Mouse (Mus musculus): ENCODE measurements around the gene Cradd. TPM values are rescaled to one million over a fixed set of nuclear protein-coding genes. Genes with fewer than 3 reads are reported as not detected.

Gene Cradd
- 1 to 10 TPM; 6.4 to 8.4 TPM for total RNA-seq (2021)
- long read RNA-seq, experiment 1, partial matches to known transcripts: 1 of 17 reads
- long read RNA-seq, experiment 1, other reads (novel, unspliced or antisense): 9 of 17 reads
- long read RNA-seq, experiment 2, partial matches to known transcripts: 1 of 7 reads
- long read RNA-seq, experiment 2, other reads (novel, unspliced or antisense): 4 of 7 reads

DNA sequence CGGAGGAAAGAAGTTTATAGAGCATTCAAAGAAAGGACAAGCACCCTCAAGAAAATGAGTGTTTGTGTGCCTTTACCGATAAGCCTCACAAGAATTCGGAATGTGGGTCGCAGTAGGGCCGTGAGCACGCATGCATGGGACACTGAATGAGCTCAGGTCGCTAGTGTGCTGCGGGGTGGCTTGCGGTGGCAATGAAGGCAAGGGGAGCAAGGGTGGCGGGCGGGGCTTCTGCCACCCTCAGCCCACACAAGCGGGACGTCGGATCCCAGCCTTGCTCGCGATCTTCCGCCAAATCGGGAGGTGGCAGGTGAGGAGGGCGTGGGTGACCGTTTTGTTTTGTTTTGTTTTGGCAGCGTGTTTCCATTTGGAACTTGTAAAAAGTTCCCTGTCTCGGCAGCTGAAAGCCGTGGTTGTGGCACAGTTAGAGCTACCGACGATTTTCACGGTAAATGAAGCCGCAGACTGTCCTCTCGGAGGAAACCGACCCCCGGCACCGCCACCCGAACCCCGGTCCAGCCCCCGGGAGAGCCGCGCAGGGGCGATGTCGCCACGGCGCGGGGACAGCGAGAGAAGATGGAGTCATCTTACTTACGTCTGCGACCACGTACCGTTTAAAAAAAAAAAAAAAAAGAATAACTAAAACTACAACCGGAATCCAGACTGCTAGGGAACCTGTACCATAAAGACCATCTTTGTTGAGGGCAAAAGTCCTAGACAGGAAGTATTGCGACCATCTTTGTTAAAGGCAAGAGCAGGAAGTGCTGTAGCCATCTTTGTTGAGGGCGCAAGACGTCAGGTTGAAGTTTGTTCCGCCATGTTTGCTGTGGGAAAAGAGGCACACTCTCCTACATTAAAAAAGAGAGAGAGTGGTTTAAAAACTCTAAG lies at the start of gene Cradd:
Gene Cradd (minus strand): TSS at position 741 of the 885 bp plus-strand sequence.
- DNase-seq: peak; percentile 94 to 96

DNA sequence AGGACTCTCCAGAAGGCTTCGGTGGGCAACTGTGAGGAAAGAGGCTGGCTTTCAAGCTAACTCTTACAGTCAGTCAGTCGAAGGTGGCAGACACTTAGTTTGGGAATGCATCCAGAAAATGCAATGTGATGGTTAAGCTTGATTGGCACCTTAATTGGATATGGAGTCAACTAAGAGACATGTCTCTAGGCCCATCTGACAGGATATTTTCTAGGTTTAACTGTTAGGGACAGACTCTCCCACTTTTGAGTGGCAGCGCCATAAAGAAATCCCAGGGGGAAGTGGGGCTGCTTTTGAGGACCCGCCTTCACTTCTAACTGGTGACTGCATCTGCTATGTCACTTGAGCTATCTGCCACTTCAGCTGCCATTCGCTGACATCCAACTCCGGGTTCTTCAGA lies 49.4 kb upstream of the Cradd start:
- DNase-seq: no peak

DNA sequence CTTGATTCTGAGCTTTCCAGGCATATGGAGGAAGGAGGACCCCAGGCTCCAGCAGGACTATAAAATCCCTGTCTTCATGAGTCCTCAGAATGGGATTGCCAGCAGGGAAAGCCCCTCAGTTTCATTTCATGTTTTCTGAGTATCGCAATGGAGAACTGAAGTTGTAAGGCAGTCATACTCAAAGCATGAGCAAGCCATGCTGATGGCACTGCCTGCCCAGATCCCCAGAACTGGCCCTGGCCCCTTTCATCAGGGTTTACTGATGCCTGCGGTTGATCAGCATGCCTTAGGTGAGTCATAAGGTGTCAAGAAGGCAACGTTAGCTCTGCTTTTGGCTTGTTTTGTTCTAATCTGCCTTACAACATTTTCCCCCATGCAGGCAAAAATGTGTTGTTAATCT lies 48.0 kb upstream of the Cradd start:
- no peak for DNase-seq

DNA sequence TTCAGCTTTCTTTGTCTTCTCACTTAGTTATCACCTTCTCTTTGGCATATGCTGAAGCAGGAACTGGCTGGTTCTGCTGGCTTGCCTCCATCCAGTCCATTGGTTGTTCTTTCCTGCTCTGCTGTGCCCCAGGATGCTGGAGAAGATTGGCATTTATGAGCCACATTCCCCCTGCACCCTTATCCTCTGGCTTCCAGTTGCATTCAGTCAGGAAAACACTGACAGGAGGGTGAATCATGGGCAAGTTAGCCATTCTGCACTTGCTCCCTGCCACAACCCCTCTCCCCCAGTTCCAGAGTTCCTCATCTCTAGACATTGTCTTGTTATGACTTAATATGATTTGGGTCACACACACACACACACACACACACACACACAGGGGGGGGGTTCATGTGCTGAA lies 45.3 kb upstream of the Cradd start:
- no peak for DNase-seq

DNA sequence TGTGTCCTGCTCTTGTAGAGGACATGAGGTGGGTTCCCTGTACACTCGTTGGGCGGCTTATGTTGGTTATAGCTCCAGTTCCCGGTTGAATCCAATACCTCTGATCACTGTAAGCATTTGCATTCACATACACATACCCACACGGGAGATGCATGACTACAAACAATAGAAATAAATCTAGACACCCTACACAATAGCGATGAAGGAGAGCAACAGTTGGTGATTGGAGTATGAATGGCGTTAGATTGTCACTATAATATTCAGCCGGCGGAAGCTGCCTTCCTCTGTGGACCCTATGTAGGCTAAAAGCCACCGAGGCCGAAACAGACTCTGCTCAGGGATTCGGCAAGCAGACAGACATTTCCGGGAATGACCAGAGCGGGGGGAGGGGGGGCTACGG lies 44.2 kb upstream of the Cradd start:
- no peak for DNase-seq

DNA sequence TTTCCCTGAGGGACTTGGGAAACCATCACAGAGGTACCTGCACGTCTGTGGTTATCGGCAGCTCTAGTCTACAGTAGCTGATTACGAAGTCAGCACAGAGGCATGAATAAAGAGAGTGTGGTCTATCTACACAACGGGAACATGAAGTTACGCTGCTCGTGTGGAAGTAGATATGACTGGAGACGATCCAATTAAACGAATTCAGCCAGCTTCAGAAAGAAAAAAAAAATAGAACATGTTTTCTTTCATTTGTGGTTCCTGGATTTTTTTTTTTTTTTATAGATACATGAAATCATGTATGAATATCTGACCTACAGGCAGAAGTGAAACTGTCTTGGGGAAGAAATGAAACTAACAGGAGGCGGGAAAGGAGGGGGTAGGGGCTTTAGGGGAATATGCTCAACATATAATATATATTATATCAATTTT lies 43.7 kb upstream of the Cradd start:
- DNase-seq: no peak

DNA sequence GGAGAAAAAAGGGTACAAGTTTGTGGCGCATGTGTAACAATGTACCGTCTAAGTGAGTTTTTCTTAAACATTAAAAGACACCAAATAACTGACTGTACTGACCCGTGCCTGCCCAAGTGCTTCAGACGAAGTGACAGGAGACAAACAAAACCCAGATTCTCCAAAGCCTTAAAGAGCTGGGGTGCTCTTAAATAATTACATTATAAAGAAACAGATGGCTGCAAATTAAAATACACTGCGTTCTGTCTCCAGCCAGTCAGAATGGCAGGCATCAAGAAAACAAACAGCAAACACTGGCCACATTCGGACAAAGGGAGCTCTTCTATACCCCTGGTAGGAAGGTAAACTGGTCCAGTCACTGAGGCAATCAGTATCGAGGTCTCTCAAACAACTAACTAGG lies 43.3 kb upstream of the Cradd start:
- DNase-seq: no peak

DNA sequence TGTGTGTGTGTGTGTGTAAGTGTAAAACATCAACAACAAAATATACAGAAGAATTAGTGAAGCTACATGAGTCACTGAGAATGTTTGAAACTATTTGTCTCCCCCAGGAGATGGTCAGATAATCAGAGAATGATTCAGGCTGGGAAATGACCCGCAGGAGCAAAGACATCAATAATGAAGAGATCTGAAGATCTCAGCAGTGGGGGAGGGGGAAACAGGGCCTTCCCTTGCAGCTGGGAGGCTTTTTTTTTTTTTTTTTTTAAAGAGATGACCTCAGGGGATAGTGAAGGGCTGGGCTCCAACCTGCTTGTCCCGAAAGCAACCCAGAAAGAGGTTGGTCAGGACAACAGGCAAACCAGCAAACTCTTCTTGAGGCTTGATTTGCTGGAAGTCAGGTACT lies 38.4 kb upstream of the Cradd start:
- DNase-seq: no peak

DNA sequence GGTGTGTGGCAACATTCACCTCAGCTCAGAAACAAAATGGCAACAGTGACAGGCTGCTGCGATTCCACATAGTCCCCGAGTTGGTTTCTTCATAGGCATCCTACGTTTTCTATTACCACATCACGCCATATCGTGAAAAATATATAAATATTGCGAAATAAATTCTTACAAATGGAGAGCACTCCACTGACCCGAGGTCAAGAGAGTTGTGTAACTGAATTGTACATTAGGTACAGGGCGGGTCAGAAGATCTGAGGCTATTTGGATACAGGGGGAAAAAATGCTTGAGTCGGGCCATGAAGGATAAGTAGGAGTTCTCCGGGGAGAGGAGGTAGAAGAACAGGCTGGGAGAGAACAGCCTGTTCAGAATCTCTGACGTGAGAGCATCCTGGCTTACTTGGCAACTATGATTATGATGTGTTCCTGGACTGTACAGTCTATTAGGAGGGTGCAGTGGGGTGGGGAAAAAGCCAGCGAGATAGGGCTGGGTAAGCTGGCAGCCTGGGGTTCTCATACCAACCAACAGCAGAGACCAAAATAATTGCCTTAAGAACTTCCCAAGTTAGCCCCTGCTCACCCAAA lies 37.4 kb upstream of the Cradd start:
- DNase-seq: peak; percentile 59 to 79

DNA sequence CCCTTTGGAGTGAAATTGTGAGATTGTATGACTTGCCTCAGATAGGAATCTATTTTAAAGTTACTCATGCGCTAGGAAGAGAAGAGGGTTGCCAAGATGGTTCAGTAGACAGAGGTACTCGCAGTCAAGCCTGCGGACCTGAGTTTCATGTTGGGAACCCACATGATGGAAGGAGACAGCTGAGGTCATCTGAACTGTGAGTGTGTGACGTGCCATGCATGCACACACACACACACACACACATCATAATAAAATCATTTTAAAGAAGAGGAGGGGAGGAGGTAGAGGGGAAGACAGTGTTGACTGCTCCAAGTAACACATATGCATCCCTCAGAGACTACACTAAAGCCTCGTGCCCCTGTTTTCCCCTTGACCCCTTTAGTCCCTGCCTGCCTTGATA lies 36.1 kb upstream of the Cradd start:
- no peak for DNase-seq

DNA sequence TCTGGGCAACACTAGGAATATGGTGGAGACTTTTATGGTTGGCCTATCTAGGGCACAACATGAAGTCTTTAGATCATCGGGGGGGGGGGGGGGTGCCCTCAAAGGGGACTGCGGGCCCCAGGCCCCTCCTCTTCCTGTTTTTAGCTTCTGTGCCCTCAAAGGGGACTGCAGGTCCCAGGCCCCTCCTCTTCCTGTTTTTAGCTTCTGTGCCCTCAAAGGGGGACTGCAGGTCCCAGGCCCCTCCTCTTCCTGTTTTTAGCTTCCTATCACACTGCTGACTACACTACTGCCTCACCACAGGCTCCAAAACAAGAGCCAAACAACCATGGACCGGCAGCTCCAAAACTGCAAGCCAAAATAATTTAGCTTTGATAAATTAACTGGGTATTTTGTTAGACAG lies 33.8 kb upstream of the Cradd start:
- DNase-seq: no peak

DNA sequence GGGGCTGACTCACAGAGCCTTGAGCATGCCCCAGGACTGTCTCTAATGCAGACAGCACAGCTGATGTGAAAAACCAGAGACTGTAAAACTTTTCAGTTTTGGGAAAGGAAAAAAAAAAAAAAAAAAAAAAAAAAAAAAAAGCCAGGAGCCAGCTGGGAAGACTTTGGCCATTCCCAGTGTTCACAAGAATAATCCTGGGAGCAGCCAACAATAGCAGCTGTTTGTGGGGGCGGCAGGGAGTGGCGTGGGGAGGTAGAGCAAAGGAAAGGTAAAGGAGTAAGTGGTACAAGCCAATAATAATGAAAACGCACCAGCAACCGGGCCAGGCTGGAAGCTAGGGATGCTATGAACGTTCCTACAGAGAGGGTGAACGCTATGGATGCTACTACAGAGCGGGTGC lies 32.8 kb upstream of the Cradd start:
- DNase-seq: no peak

DNA sequence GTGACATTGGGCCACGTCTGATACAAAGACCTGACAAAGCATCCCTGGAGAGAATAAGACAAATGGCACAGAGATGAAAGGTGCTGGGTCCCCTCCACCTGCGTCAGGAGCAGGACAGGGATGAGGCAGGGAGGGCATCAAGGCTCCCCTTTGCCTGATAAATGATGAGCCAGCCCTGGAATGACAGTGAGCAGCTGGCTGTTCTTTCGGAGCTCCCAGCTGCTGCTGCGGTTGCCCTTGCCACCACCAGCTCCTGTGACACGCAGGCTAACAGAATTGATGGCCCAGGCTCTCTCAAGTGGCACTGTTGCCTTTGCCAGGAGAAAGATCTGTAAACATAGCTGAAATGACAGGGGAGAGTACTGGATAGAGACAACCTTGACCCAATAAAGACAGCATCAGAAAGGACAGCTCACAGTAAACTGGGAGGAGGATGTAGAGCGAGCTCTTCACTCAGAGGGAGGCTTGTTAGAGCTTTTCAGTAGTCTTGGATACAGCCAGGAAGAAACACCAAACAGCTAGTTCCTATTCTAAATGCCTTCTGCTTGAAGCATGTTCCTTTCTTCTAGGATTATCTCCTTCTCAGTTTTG lies 31.8 kb upstream of the Cradd start:
- peak in 1 of 2 experiments; percentile 13 for DNase-seq

DNA sequence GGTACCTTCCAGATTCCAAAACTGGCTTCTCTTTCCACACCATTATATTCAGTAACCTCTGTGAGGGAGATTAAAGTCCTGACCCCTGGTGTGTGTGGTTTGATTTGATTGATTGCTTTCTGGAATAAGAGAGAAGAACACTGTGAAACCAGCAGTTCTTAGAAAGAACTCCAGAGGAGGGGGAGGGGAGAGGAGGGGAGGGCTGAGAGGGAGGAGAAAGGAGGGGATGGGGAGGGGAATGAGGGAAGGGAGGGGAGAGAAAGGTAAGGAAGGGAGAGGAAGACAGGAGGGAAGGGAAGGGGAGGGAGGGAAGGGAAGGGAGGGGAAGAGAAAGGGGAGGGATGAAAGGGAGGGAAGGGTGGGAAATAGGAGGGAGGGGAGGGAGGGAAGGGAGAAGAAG lies 30.7 kb upstream of the Cradd start:
- no peak for DNase-seq

DNA sequence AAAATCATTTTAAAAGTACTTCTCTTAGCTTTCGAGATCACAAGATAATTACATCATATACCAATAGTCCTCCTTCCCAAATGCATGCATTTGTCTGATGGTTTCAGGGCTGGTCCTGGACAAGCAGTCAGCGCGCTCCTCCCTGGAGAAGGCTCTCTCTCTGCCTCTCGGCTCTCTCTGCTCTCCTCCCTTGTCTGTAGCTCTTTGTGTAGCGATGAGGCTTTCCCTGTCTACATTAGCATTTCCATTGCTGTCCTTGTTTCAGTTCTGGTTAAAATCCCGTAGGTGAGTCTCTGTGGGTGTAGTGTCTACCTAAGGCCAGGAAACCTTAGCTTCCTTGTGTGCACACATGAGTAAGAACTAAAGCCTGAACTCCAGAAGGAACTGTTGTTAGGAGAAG lies 30.1 kb upstream of the Cradd start:
- DNase-seq: no peak

DNA sequence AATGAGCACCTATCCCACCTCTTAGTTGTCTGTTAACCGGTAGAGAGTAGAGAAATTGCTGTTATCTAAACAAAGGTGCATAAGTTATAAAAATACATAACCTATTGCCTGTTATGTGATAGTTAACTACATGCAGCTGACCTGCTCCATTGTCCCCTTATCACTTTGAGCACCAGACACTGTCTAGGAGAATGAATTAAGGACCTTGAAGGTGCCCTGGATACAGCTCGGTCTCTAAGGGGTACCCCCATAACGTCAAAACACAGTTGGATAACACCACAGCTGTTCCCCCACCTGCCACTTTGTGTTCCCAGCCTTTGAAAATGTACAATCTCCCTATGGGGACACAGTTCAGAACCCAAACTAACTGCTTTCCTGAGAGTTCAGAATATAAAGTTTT lies 24.5 kb upstream of the Cradd start:
- no peak for DNase-seq

DNA sequence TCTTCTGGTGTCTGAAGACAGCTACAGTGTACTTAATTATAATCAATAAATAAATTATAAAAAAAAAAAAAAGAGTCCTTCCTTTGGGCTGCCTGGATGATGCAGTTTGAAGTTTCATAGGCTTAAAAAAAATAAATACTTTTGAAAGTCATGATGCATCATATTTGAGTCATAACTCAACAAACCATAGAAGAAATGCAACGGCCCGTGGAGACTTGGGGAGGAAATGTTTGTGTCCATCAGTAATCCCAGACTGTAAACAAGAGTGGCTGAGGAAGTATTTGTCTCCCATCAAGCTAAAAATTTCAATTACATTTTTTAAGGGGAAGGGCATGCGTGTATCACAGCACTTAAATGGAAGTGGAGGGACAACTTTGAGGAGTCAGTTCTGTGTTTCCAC lies 23.8 kb upstream of the Cradd start:
- no peak for DNase-seq

DNA sequence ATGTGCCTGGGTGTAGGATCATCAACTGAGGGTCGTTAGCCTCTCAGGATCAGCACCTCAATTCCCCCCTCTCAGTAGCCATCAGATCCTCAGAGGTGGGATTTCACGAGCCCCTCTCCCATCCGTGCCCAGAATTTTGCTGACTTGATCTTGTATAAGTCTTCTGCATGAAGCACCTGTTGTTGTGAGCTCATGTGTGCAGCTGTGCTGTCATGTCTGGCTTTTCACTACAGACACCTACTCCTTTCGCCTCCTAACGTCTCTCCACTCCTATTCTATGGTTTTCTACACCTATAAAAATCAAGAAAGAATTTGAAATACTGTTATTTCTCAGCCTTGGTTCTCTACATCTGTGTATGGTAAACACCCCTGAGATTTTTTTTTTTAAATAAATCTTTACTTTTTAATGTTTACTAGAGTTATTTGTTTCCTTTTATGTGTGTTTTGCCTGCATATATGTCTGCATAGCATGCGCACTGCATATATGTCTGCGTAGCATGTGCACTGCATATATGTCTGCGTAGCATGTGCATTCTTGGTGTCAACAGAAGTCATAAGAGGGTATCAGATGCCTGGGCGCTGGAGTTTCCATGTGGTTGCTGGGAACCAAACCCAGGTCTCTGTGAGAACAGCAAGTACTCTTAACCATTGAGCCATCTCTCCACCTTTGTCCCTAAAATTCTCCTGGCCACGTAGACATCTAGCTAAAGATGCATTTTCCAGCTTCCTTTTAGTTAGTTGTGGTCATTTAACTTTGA lies 19.1 kb upstream of the Cradd start:
- DNase-seq: no peak

DNA sequence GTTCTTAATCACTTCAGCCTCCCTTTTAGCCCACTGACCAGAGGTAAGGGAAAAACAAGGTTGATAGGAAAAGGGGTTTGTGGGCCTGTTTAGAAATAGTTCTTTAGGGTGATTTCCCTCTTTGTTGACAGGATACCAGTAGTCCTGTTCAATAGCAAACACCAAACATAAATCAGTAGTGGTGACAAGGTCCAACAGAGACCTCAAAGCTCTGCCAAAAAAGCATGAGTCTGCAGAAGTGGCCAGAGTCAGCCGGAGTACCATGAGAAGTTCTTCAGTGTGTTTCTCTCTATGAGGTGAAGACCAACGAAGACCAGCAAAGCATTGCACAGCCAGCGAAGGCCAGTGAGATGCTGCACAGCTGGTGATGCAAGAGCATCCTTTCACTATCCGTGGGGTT lies 16.7 kb upstream of the Cradd start:
- no peak for DNase-seq

DNA sequence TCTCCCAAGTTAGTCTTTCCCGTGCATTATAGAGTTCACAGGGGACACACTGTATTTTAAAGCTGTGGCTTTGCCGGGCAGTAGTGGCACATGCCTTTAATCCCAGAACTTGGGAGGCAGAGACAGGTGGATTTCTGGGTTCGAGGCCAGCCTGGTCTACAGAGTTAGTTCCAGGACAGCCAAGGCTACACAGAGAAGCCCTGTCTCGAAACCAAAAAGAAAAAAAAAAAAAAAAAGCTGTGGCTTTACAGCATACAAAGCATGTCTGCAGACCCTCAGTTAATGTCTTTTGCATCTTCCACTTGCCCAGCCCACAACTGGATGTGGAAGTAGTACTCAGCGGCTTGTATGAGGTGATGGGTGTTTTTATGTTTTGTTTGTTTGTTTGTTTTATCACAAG lies 13.7 kb upstream of the Cradd start:
- DNase-seq: no peak

DNA sequence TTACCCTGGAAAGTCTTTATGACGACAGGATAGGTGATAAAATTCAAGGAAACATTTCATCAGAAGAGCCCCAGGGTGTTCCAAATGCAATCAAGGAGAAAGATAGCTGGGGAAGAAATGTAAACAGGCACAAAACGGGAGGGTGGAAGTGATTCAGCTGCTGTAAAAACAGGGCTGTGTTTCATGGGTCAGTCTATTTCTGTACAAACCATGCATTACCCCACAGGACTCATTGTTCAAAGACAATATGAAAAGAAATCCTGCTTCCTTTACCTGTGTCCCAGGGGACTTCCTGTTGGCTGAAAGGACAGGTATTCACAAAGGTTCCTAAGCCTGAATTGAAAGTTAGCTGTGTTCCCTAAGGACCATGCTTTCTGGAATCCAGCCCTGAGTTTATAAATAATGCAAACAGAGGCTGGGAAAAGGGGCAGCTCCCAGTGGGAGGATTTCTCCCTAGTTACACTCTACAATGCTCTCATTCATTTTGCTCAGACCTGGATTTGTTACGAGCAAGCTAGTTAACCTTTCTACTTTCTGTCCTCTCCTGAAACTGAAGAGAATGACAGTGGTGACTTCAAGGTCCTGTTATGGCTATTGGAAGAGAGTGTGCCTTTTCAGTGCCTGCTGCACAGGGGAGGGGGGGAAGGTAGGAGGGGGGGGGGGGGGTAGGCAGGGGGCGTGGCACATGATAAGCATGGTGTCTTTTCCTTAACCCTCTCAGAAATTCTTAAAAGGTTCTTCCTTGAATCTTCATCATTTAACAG lies 13.0 kb upstream of the Cradd start:
- peak; percentile 60 to 66 for DNase-seq

DNA sequence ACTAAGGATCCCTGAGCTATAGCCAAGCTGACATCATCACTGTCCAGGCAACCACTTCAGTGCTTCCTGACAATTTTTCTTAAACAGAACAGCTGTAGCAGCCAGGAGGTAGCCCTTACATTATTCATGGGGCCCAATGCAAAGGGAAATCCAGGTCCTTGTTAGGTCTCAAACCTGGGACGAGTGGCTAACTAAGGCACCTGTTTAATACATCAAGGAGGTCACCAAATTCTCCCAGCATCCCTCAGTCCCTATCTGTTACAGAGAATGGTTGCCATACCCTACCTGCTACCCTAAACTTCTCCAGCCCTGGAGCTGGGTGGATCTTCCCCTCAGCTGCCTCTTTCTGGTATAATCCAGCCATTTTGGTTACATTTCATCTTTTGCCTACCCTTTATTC lies 10.9 kb upstream of the Cradd start:
- DNase-seq: no peak
